Mouse (Mus musculus) skeletal muscle tissue, adult 2 months (tissue): ENCODE results near the gene Olfr110.
"Not testable (repeated sequence)": the region's sequence is repeated elsewhere in the genome, so short reads cannot be mapped to it uniquely, and the experiment has no call there.

Experiments used
- DNase-seq: peaks from one replicate; pipeline ENCODE4 v3.0.0-alpha.2; 2012; ENCODE audit warnings: low read depth, low spot score

The Olfr110 gene

GRCm38 (mm10) chr17:37491930-37492518 is at the start of gene Olfr110:
Gene Olfr110 (plus strand): TSS chr17:37492468.
- DNase-seq: no peak

GRCm38 (mm10) chr17:37445180-37445579 is 47.1 kb upstream of the Olfr110 start, which contains the start of gene Olfr108:
Gene Olfr108 (plus strand): TSS chr17:37445480.
- DNase-seq: no peak

GRCm38 (mm10) chr17:37458616-37459015 is 33.7 kb upstream of the Olfr110 start, which contains the start of gene Olfr109:
Gene Olfr109 (plus strand): TSS chr17:37458916.
- DNase-seq: no peak

GRCm38 (mm10) chr17:37483452-37483851 is 8.8 kb upstream of the Olfr110 start, which contains the start of gene H2-M2:
Gene H2-M2 (minus strand): TSS chr17:37483552.
- no peak for DNase-seq

- no peak for DNase-seq
Measured at GRCm38 (mm10) chr17:37507730-37508129, 15.5 kb downstream of the Olfr110 start, which contains the start of gene Olfr111. Gene Olfr111 (plus strand): TSS chr17:37508030.

GRCm38 (mm10) chr17:37524612-37525011 is 32.3 kb downstream of the Olfr110 start:
- DNase-seq: not testable (repeated sequence)

- DNase-seq: not testable (repeated sequence)
Measured at GRCm38 (mm10) chr17:37525427-37525826, 33.2 kb downstream of the Olfr110 start.

GRCm38 (mm10) chr17:37535173-37535572 is 42.9 kb downstream of the Olfr110 start:
- no peak for DNase-seq

GRCm38 (mm10) chr17:37538416-37538815 is 46.1 kb downstream of the Olfr110 start:
- not testable (repeated sequence) for DNase-seq

GRCm38 (mm10) chr17:37541454-37542119 is 49.3 kb downstream of the Olfr110 start:
- no peak for DNase-seq

GRCm38 (mm10) chr17:37543800-37544435 is 51.6 kb downstream of the Olfr110 start:
- DNase-seq: no peak
